Mouse (Mus musculus) heart, embryonic 14.5 days (tissue): ENCODE data around the gene Slc7a4. TPM values are rescaled to one million over a fixed set of nuclear protein-coding genes. Genes with fewer than 3 reads are reported as not detected.

Source experiments
- ATAC-seq: fragments of 200-750 bp; cut with Nextera tagmentation; 2 replicates; pipeline ENCODE4 v1.8.0; 2017; ENCODE audit warnings: low read depth, moderate TSS enrichment; ENCODE audit not compliant: insufficient number of reproducible peaks, insufficient read depth, low FRiP score
- H3K27ac ChIP-seq, 2 experiments: fragments of 200-500 bp in 1 of 2; fragments of 300-500 bp in 1 of 2; sonication (generic) in 1 of 2; replicated peaks in 1 of 2; 2 replicates each; pipeline ENCODE4 v1.5.1; 2012 to 2014; ENCODE audit warnings: low read depth in 2 of 2, low read length in 2 of 2, control low read depth in 1 of 2, mild to moderate bottlenecking in 1 of 2, mixed read lengths in 1 of 2; ENCODE audit not compliant: control insufficient read depth in 1 of 2, insufficient read depth in 1 of 2
- H3K27me3 ChIP-seq: fragments of 300-500 bp; sonication (generic); 2 replicates; pipeline ENCODE4 v1.6.1; 2014; ENCODE audit warnings: mild to moderate bottlenecking, low read length, control low read depth; ENCODE audit not compliant: control insufficient read depth, insufficient read depth
- H3K36me3 ChIP-seq: fragments of 300-500 bp; sonication (generic); 2 replicates; pipeline ENCODE4 v1.6.1; 2014; ENCODE audit warnings: mild to moderate bottlenecking, control low read depth, low read length, mixed read lengths; ENCODE audit not compliant: control insufficient read depth, insufficient read depth
- H3K4me1 ChIP-seq, 2 experiments: fragments of 200-500 bp in 1 of 2; fragments of 300-500 bp in 1 of 2; sonication (generic) in 1 of 2; 2 replicates each; pipeline ENCODE4 v1.6.1; 2012 to 2014; ENCODE audit warnings: low read length in 2 of 2, control low read depth in 1 of 2, mixed read lengths in 1 of 2; ENCODE audit not compliant: control insufficient read depth in 2 of 2, insufficient read depth in 2 of 2
- H3K4me2 ChIP-seq: fragments of 300-500 bp; sonication (generic); 2 replicates; pipeline ENCODE4 v1.6.1; 2014; ENCODE audit warnings: mild to moderate bottlenecking, low read length
- H3K4me3 ChIP-seq, 2 experiments: fragments of 200-500 bp in 1 of 2; fragments of 300-500 bp in 1 of 2; sonication (generic) in 1 of 2; 2 replicates each; pipeline ENCODE4 v1.5.1; 2012 to 2014; ENCODE audit warnings: low read length in 2 of 2, mild to moderate bottlenecking in 2 of 2, control low read depth in 1 of 2, low read depth in 1 of 2, moderate library complexity in 1 of 2; ENCODE audit not compliant: control insufficient read depth in 1 of 2, insufficient read depth in 1 of 2
- H3K9ac ChIP-seq: fragments of 300-500 bp; sonication (generic); 2 replicates; pipeline ENCODE4 v1.6.1; 2014; ENCODE audit warnings: mild to moderate bottlenecking, low read length
- H3K9me3 ChIP-seq: fragments of 300-500 bp; sonication (generic); 2 replicates; pipeline ENCODE4 v1.6.1; 2016; ENCODE audit warnings: low read length, control low read depth; ENCODE audit not compliant: control insufficient read depth
- WGBS: fragments of 180-500 bp; shearing (Covaris S2); extraction: QIAGEN DNeasy Blood & Tissue Kit; methylation state at CpG from one replicate; pipeline ENCODE4 v1.1.7; 2014; 5-methylcytosine and 5-hydroxymethylcytosine counted together
- polyA plus RNA-seq: library from polyadenylated mRNA; unstranded; fragments of >200 nt; fragmentation: Nextera tagmentation; extraction: Ambion mirVana; gene quantifications from 2 replicates; pipeline ENCODE4 v1.2.1, GENCODE M21; 2014

The Slc7a4 gene
- 10.9 and 12.8 TPM in 2 replicates for polyA plus RNA-seq

- no peak within 1 kb of the TSS for H3K9ac ChIP-seq
- no peaks in the 10 kb centered on the region; the same call in 1 of the 2 replicates for H3K9me3 ChIP-seq
- no peaks in the 10 kb centered on the region for H3K36me3 ChIP-seq
- H3K27me3 ChIP-seq, result no peaks in the 10 kb centered on the region
- no peak for ATAC-seq
- no peaks in the 10 kb centered on the region for H3K4me1 ChIP-seq
- 19% methylated on average over 8 of the region's 8 CpGs for WGBS
- H3K4me2 ChIP-seq, result no peak within 1 kb of the TSS
- H3K27ac ChIP-seq, result no peak within 1 kb of the TSS
- no peak within 1 kb of the TSS for H3K4me3 ChIP-seq
These were observed at the start of gene Slc7a4 for GRCm38 (mm10) chr16:17583064-17583463. TSS of gene Slc7a4 (minus strand) at chr16:17583214.

GRCm38 (mm10) chr16:17632580-17632979 is 49.6 kb upstream of the Slc7a4 start:
- peaks cover 80% of the 10 kb centered on the region for H3K36me3 ChIP-seq
- no peak overlapping the region for H3K9ac ChIP-seq
- no peak overlapping the region for H3K4me3 ChIP-seq
- H3K9me3 ChIP-seq, result no peaks in the 10 kb centered on the region
- H3K4me1 ChIP-seq, result peaks cover 12 to 15% of the 10 kb centered on the region in 2 experiments
- no peaks in the 10 kb centered on the region for H3K27me3 ChIP-seq
- H3K4me2 ChIP-seq, result no peak overlapping the region
- 92% methylated on average over 2 of the region's 2 CpGs for WGBS
- H3K27ac ChIP-seq, result no peak overlapping the region
- ATAC-seq, result no peak

- peaks cover 97% of the 10 kb centered on the region for H3K36me3 ChIP-seq
- H3K4me3 ChIP-seq, result no peak overlapping the region
- no peaks in the 10 kb centered on the region for H3K9me3 ChIP-seq
- no peak for ATAC-seq
- H3K27me3 ChIP-seq, result no peaks in the 10 kb centered on the region
- WGBS, result 95% methylated on average over 5 of the region's 5 CpGs
- H3K4me2 ChIP-seq, result no peak overlapping the region
- no peak overlapping the region for H3K9ac ChIP-seq
- no peaks in the 10 kb centered on the region for H3K4me1 ChIP-seq
- H3K27ac ChIP-seq, result no peak overlapping the region
These were observed 43.2 kb upstream of the Slc7a4 start for GRCm38 (mm10) chr16:17626269-17626555.

- no peaks in the 10 kb centered on the region for H3K27me3 ChIP-seq
- no peak overlapping the region for H3K4me2 ChIP-seq
- peaks cover 92% of the 10 kb centered on the region for H3K36me3 ChIP-seq
- WGBS, result 66% methylated on average over 8 of the region's 8 CpGs
- H3K27ac ChIP-seq, result no peak overlapping the region
- H3K9ac ChIP-seq, result no peak overlapping the region
- ATAC-seq, result no peak
- no peaks in the 10 kb centered on the region for H3K9me3 ChIP-seq
- no peaks in the 10 kb centered on the region for H3K4me1 ChIP-seq
- no peak overlapping the region for H3K4me3 ChIP-seq
These were observed 42.7 kb upstream of the Slc7a4 start for GRCm38 (mm10) chr16:17625488-17626268.

GRCm38 (mm10) chr16:17621936-17622335 is 38.9 kb upstream of the Slc7a4 start:
- Histone ChIP-seq H3K4me3 (no peak overlapping the region), H3K36me3 (peaks cover 54% of the 10 kb centered on the region), H3K9ac (no peak overlapping the region), H3K27me3 (no peaks in the 10 kb centered on the region), H3K4me2 (no peak overlapping the region), H3K9me3 (no peaks in the 10 kb centered on the region), H3K27ac (no peak overlapping the region), H3K4me1 (peaks cover 2 to 8% of the 10 kb centered on the region in 2 experiments; a peak in 3 of 4 replicates)
- WGBS, result 84% methylated on average over 1 of the region's 1 CpGs
- ATAC-seq, result no peak

GRCm38 (mm10) chr16:17619198-17620105 is 36.4 kb upstream of the Slc7a4 start, which contains the start of gene Smpd4:
TSS of gene Smpd4 (plus strand) at chr16:17619354.
- no peaks in the 10 kb centered on the region for H3K9me3 ChIP-seq
- no peak within 1 kb of the TSS for H3K27ac ChIP-seq
- peak; percentile 37; the same call in 1 of the 2 replicates for ATAC-seq

GRCm38 (mm10) chr16:17617922-17618565 is 35.0 kb upstream of the Slc7a4 start:
- Histone ChIP-seq H3K36me3 (peaks cover 18% of the 10 kb centered on the region), H3K9ac (no peak overlapping the region), H3K4me2 (peak overlapping the region; percentile 4; the same call in 1 of the 2 replicates), H3K27me3 (no peaks in the 10 kb centered on the region), H3K4me3 (no peak overlapping the region), H3K9me3 (no peaks in the 10 kb centered on the region), H3K4me1 (peaks cover 2 to 8% of the 10 kb centered on the region in 2 experiments; a peak in 3 of 4 replicates), H3K27ac (no peak overlapping the region)
- 14% methylated on average over 13 of the region's 13 CpGs for WGBS
- ATAC-seq, result peak; percentile 21; the same call in 1 of the 2 replicates

More at GRCm38 (mm10) chr16:17619198-17620105, 36.4 kb upstream of the Slc7a4 start, which contains the start of gene Smpd4:
- Histone ChIP-seq H3K27me3 (no peaks in the 10 kb centered on the region), H3K9ac (peak within 1 kb of the TSS; percentile 91), H3K36me3 (peaks cover 32% of the 10 kb centered on the region), H3K4me1 (peaks cover 2 to 8% of the 10 kb centered on the region in 2 experiments; a peak in 3 of 4 replicates), H3K4me3 (peak within 1 kb of the TSS; percentile 67 to 83), H3K4me2 (peak within 1 kb of the TSS; percentile 86)
- 3% methylated on average over 60 of the region's 60 CpGs for WGBS
